Mouse (Mus musculus) intestine, embryonic 14.5 days (tissue): ENCODE measurements at regions not wholly inside any gene's neighbourhood (a gene's known extent, or its start where the extent isn't known, plus 50 kb on each side); places are given as distances from the start of the nearest gene placed in this dataset.
"Not testable (repeated sequence)": the region's sequence is repeated elsewhere in the genome, so short reads cannot be mapped to it uniquely, and the experiment has no call there.

Experiments used
- ATAC-seq: fragments of 200-750 bp; cut with Nextera tagmentation; replicated peaks from 2 replicates; pipeline ENCODE4 v1.8.0; 2017; ENCODE audit warnings: low read depth, moderate number of reproducible peaks, moderate TSS enrichment, moderate library complexity; ENCODE audit not compliant: low FRiP score, low TSS enrichment
- DNase-seq: peaks from one replicate; pipeline ENCODE4 v3.0.0-alpha.2; 2018; ENCODE audit warnings: low spot score
- H3K27ac ChIP-seq: fragments of 300-500 bp; sonication (generic); 2 replicates; pipeline ENCODE4 v1.5.1; 2014; ENCODE audit warnings: low read depth, mild to moderate bottlenecking, control low read depth
- H3K27me3 ChIP-seq: fragments of 300-500 bp; sonication (generic); replicated peaks from 2 replicates; pipeline ENCODE4 v1.6.1; 2014; ENCODE audit warnings: low read length, control low read depth; ENCODE audit not compliant: control insufficient read depth, insufficient read depth
- H3K36me3 ChIP-seq: fragments of 300-500 bp; sonication (generic); 2 replicates; pipeline ENCODE4 v1.6.1; 2014; ENCODE audit warnings: low read length, control low read depth; ENCODE audit not compliant: control insufficient read depth, insufficient read depth
- H3K4me1 ChIP-seq: fragments of 300-500 bp; sonication (generic); replicated peaks from 2 replicates; pipeline ENCODE4 v1.6.1; 2014; ENCODE audit warnings: low read length, control low read depth, mixed read lengths; ENCODE audit not compliant: control insufficient read depth, insufficient read depth
- H3K4me2 ChIP-seq: fragments of 300-500 bp; sonication (generic); 2 replicates; pipeline ENCODE4 v1.6.1; 2014; ENCODE audit warnings: low read length
- H3K4me3 ChIP-seq: fragments of 300-500 bp; sonication (generic); 2 replicates; pipeline ENCODE4 v1.5.1; 2014; ENCODE audit warnings: low read depth, low read length, control low read depth, mixed read lengths
- H3K9ac ChIP-seq: fragments of 300-500 bp; sonication (generic); 2 replicates; pipeline ENCODE4 v1.6.1; 2014; ENCODE audit warnings: mild to moderate bottlenecking, low read length
- H3K9me3 ChIP-seq: fragments of 300-500 bp; sonication (generic); 2 replicates; pipeline ENCODE4 v1.6.1; 2016; ENCODE audit warnings: low read length, control low read depth; ENCODE audit not compliant: control insufficient read depth
- WGBS: fragments of 180-500 bp; shearing (Covaris S2); extraction: QIAGEN DNeasy Blood & Tissue Kit; methylation state at CpG from one replicate; pipeline ENCODE4 v1.1.7; 2014; 5-methylcytosine and 5-hydroxymethylcytosine counted together

- H3K9ac ChIP-seq, H3K36me3 ChIP-seq, H3K4me1 ChIP-seq, H3K27me3 ChIP-seq, H3K27ac ChIP-seq, H3K9me3 ChIP-seq: not testable (repeated sequence)
- WGBS = 3% methylated on average over 14 of the region's 14 CpGs
- ATAC-seq (peak; percentile 74; the same call in 1 of the 2 replicates), DNase-seq (peak; percentile 84)
- peak overlapping the region; percentile 17; the same call in 1 of the 2 replicates for H3K4me3 ChIP-seq
- peak overlapping the region; percentile 46 for H3K4me2 ChIP-seq
Measured at GRCm38 (mm10) chr10:86636953-86637376, 68.3 kb downstream of the Hsp90b1 start.

- peak; percentile 27; the same call in 1 of the 2 replicates for ATAC-seq
- H3K4me1 ChIP-seq, H3K36me3 ChIP-seq, H3K9ac ChIP-seq, H3K4me3 ChIP-seq, H3K27ac ChIP-seq, DNase-seq, H3K27me3 ChIP-seq, H3K9me3 ChIP-seq: not testable (repeated sequence)
- H3K4me2 ChIP-seq = peak overlapping the region; percentile 46
- WGBS = 29% methylated on average over 6 of the region's 6 CpGs
Measured at GRCm38 (mm10) chr10:86636515-86636914, 68.8 kb downstream of the Hsp90b1 start.

GRCm38 (mm10) chr10:86626734-86627133 lies 78.6 kb downstream of the Hsp90b1 start:
- H3K9me3 ChIP-seq, H3K9ac ChIP-seq, H3K27ac ChIP-seq, ATAC-seq, H3K4me1 ChIP-seq, H3K4me2 ChIP-seq, H3K36me3 ChIP-seq, DNase-seq, H3K4me3 ChIP-seq, H3K27me3 ChIP-seq: not testable (repeated sequence)

- H3K9ac ChIP-seq, H3K36me3 ChIP-seq, H3K4me3 ChIP-seq, H3K4me1 ChIP-seq, H3K27me3 ChIP-seq, DNase-seq, H3K9me3 ChIP-seq, ATAC-seq, H3K4me2 ChIP-seq, H3K27ac ChIP-seq: not testable (repeated sequence)
- WGBS = 72% methylated on average over 6 of the region's 6 CpGs
Measured at GRCm38 (mm10) chr10:86617958-86618664, 87.2 kb downstream of the Hsp90b1 start.

GRCm38 (mm10) chr10:86612341-86612740 lies 93.0 kb downstream of the Hsp90b1 start:
- not testable (repeated sequence) for DNase-seq, H3K4me1 ChIP-seq, H3K36me3 ChIP-seq, H3K4me3 ChIP-seq, H3K27ac ChIP-seq, H3K27me3 ChIP-seq, ATAC-seq, H3K9me3 ChIP-seq, H3K9ac ChIP-seq, H3K4me2 ChIP-seq
- 7% methylated on average over 1 of the region's 1 CpGs for WGBS

- H3K36me3 ChIP-seq, H3K9ac ChIP-seq, DNase-seq, H3K4me1 ChIP-seq, H3K4me2 ChIP-seq, H3K9me3 ChIP-seq, H3K27me3 ChIP-seq, H3K27ac ChIP-seq, H3K4me3 ChIP-seq, ATAC-seq: not testable (repeated sequence)
- WGBS = no CpG with 5 or more reads among the region's 2 CpGs
Measured at GRCm38 (mm10) chr10:86610027-86610426, 95.3 kb downstream of the Hsp90b1 start.

GRCm38 (mm10) chr10:86600843-86601242 lies 102.1 kb upstream of the Syn3 start:
- not testable (repeated sequence) for H3K9ac ChIP-seq, H3K27ac ChIP-seq, H3K36me3 ChIP-seq, H3K4me3 ChIP-seq, H3K4me2 ChIP-seq, DNase-seq, ATAC-seq, H3K27me3 ChIP-seq, H3K4me1 ChIP-seq, H3K9me3 ChIP-seq
- 43% methylated on average over 7 of the region's 7 CpGs for WGBS

GRCm38 (mm10) chr10:86599991-86600390 lies 101.3 kb upstream of the Syn3 start:
- H3K4me2 ChIP-seq, H3K4me3 ChIP-seq, H3K9me3 ChIP-seq, H3K27ac ChIP-seq, H3K36me3 ChIP-seq, H3K27me3 ChIP-seq, H3K4me1 ChIP-seq, H3K9ac ChIP-seq, DNase-seq, ATAC-seq: not testable (repeated sequence)
- 88% methylated on average over 7 of the region's 7 CpGs for WGBS

- not testable (repeated sequence) for H3K9me3 ChIP-seq, DNase-seq, H3K4me2 ChIP-seq, H3K27ac ChIP-seq, ATAC-seq, H3K4me1 ChIP-seq, H3K36me3 ChIP-seq, H3K27me3 ChIP-seq, H3K4me3 ChIP-seq, H3K9ac ChIP-seq
- 68% methylated on average over 2 of the region's 2 CpGs for WGBS
Measured at GRCm38 (mm10) chr10:86590211-86590610, 91.5 kb upstream of the Syn3 start.
